Mouse (Mus musculus) CD4-positive naive resting alpha-beta T cell, adult 76 days (primary cell): ENCODE data around the gene Zfp352. TPM values are rescaled to one million over a fixed set of nuclear protein-coding genes. Genes with fewer than 3 reads are reported as not detected.

Experiments used
- total RNA-seq: library from RNA; stranded (reverse); gene quantifications from one replicate; pipeline ENCODE4 v1.2.4, GENCODE M21; 2023

Gene Zfp352
- not detected for total RNA-seq

GRCm38 (mm10) chr4:90218520-90218919, at the start of gene Zfp352:
Zfp352 (plus strand) TSS chr4:90218820.

